Mouse (Mus musculus) CH12.LX (cell line): ENCODE measurements around the gene Mapkapk2. TPM values are rescaled to one million over a fixed set of nuclear protein-coding genes. Genes with fewer than 3 reads are reported as not detected.
A peak's percentile ranks its signal among the peaks of the same experiment; 100 is the strongest.

Experiments
- DNase-seq: peaks from one replicate; pipeline ENCODE4 v3.0.0-alpha.2; 2013; ENCODE audit errors: extremely low read depth
- H3K27ac ChIP-seq: 2 replicates; pipeline ENCODE4 v1.5.1; 2012; ENCODE audit warnings: low read depth, mild to moderate bottlenecking, control low read depth, moderate library complexity; ENCODE audit not compliant: insufficient read depth
- H3K27me3 ChIP-seq: replicated peaks from 2 replicates; pipeline ENCODE3; 2012; ENCODE audit warnings: inconsistent platforms
- H3K36me3 ChIP-seq, 2 experiments: replicated peaks in 1 of 2; 2 replicates each; pipeline versions ENCODE3 to v1.6.1; 2012; ENCODE audit warnings: inconsistent platforms in 1 of 2, low read length in 1 of 2, mild to moderate bottlenecking in 1 of 2, mixed read lengths in 1 of 2, moderate library complexity in 1 of 2; ENCODE audit not compliant: control insufficient read depth in 1 of 2, insufficient read depth in 1 of 2
- H3K4me1 ChIP-seq, 2 experiments: 2 replicates each; pipeline ENCODE4 v1.6.1; 2012; ENCODE audit warnings: inconsistent platforms in 1 of 2, moderate library complexity in 1 of 2; ENCODE audit not compliant: insufficient read depth in 2 of 2, control insufficient read depth in 1 of 2
- H3K4me2 ChIP-seq: 2 replicates; pipeline ENCODE4 v1.6.1; 2012; ENCODE audit warnings: low read depth, mild to moderate bottlenecking, control low read depth; ENCODE audit not compliant: poor library complexity, insufficient read depth, severe bottlenecking
- H3K4me3 ChIP-seq, 3 experiments: fragments of 150-350 bp in 1 of 3; sonication (generic) in 1 of 3; replicated peaks in 1 of 3; 2 replicates each; pipeline versions ENCODE3 to v1.5.1; 2011 to 2012; ENCODE audit warnings: low read depth in 2 of 3, low read length in 2 of 3, mild to moderate bottlenecking in 2 of 3, moderate library complexity in 2 of 3, control low read depth in 1 of 3, improper control_type of control experiment in 1 of 3, inconsistent platforms in 1 of 3, mixed read lengths in 1 of 3; ENCODE audit not compliant: poor library complexity in 1 of 3
- H3K79me2 ChIP-seq: replicated peaks from 2 replicates; pipeline ENCODE4 v1.6.1; 2012; ENCODE audit warnings: mild to moderate bottlenecking, moderate library complexity; ENCODE audit not compliant: control insufficient read depth, poor library complexity, insufficient read depth, severe bottlenecking; ENCODE audit errors: extremely low read depth
- H3K9ac ChIP-seq: 2 replicates; pipeline ENCODE4 v1.6.1; 2012; ENCODE audit warnings: low read depth, mild to moderate bottlenecking, control low read depth, moderate library complexity; ENCODE audit not compliant: insufficient read depth
- H3K9me3 ChIP-seq: replicated peaks from 2 replicates; pipeline ENCODE3; 2012; ENCODE audit warnings: low read length, inconsistent platforms, mixed read lengths
- BHLHE40 ChIP-seq: IDR thresholded peaks from 2 replicates; pipeline ENCODE4 v1.6.1; 2011; ENCODE audit warnings: mild to moderate bottlenecking, low read depth, low read length, improper control_type of control experiment
- CHD1 ChIP-seq: IDR thresholded peaks from 2 replicates; pipeline ENCODE4 v1.6.1; 2012; ENCODE audit warnings: low read depth, low read length, improper control_type of control experiment, inconsistent platforms
- CHD2 ChIP-seq: IDR thresholded peaks from 2 replicates; pipeline ENCODE4 v1.6.1; 2011; ENCODE audit warnings: low read length, improper control_type of control experiment
- CTCF ChIP-seq, 2 experiments: IDR thresholded peaks in 1 of 2; conservative IDR thresholded peaks in 1 of 2; 2 replicates each; pipeline ENCODE4 v1.5.1; 2011 to 2012; ENCODE audit warnings: low read depth in 2 of 2, low read length in 2 of 2, improper control_type of control experiment in 1 of 2, inconsistent platforms in 1 of 2, mild to moderate bottlenecking in 1 of 2, moderate library complexity in 1 of 2
- E2F4 ChIP-seq: IDR thresholded peaks from 2 replicates; pipeline ENCODE4 v1.6.1; 2011; ENCODE audit warnings: low read depth, low read length, improper control_type of control experiment; ENCODE audit not compliant: insufficient replicate concordance
- ELF1 ChIP-seq: IDR thresholded peaks from 2 replicates; pipeline ENCODE4 v1.6.1; 2014; ENCODE audit warnings: low read depth, mild to moderate bottlenecking, inconsistent platforms, low read length, improper control_type of control experiment
- EP300 ChIP-seq: IDR thresholded peaks from 2 replicates; pipeline ENCODE4 v1.6.1; 2011; ENCODE audit warnings: low read length, improper control_type of control experiment
- ETS1 ChIP-seq: conservative IDR thresholded peaks from 2 replicates; pipeline ENCODE4 v1.6.1; 2012; ENCODE audit warnings: low read depth, mild to moderate bottlenecking, inconsistent platforms, low read length, improper control_type of control experiment, moderate library complexity
- GABPA ChIP-seq: IDR thresholded peaks from 2 replicates; pipeline ENCODE4 v1.6.1; 2012; ENCODE audit warnings: low read depth, low read length, improper control_type of control experiment, inconsistent platforms; ENCODE audit not compliant: insufficient replicate concordance
- HCFC1 ChIP-seq: IDR thresholded peaks from 2 replicates; pipeline ENCODE4 v1.6.1; 2012; ENCODE audit warnings: low read depth, mild to moderate bottlenecking, inconsistent platforms, low read length, improper control_type of control experiment
- IRF4 ChIP-seq: IDR thresholded peaks from 2 replicates; pipeline ENCODE4 v1.6.1; 2014; ENCODE audit warnings: low read depth, mild to moderate bottlenecking, inconsistent platforms, low read length, improper control_type of control experiment
- JUN ChIP-seq: IDR thresholded peaks from 2 replicates; pipeline ENCODE4 v1.6.1; 2011; ENCODE audit warnings: low read depth, mild to moderate bottlenecking, low read length, improper control_type of control experiment, moderate library complexity; ENCODE audit not compliant: insufficient read depth
- JUND ChIP-seq: conservative IDR thresholded peaks from 2 replicates; pipeline ENCODE4 v1.6.1; 2011; ENCODE audit warnings: low read depth, low read length, improper control_type of control experiment
- KAT2A ChIP-seq: IDR thresholded peaks from 2 replicates; pipeline ENCODE4 v1.6.1; 2012; ENCODE audit warnings: low read length, improper control_type of control experiment, inconsistent platforms; ENCODE audit not compliant: insufficient replicate concordance
- MAFK ChIP-seq: IDR thresholded peaks from 2 replicates; pipeline ENCODE4 v1.6.1; 2011; ENCODE audit warnings: low read length, improper control_type of control experiment; ENCODE audit not compliant: insufficient replicate concordance
- MAX ChIP-seq: IDR thresholded peaks from 2 replicates; pipeline ENCODE4 v1.6.1; 2011; ENCODE audit warnings: low read length, improper control_type of control experiment
- MAZ ChIP-seq: IDR thresholded peaks from 2 replicates; pipeline ENCODE4 v1.6.1; 2012; ENCODE audit warnings: low read depth, mild to moderate bottlenecking, inconsistent platforms, low read length, improper control_type of control experiment, moderate library complexity
- MEF2A ChIP-seq: IDR thresholded peaks from 2 replicates; pipeline ENCODE4 v1.6.1; 2014; ENCODE audit warnings: low read depth, mild to moderate bottlenecking, inconsistent platforms, low read length, improper control_type of control experiment, borderline replicate concordance
- MXI1 ChIP-seq: IDR thresholded peaks from 2 replicates; pipeline ENCODE4 v1.6.1; 2011; ENCODE audit warnings: mild to moderate bottlenecking, low read depth, low read length, improper control_type of control experiment
- MYC ChIP-seq: IDR thresholded peaks from 2 replicates; pipeline ENCODE4 v1.6.1; 2011; ENCODE audit warnings: low read depth, mild to moderate bottlenecking, improper control_type of control experiment, low read length
- NELFE ChIP-seq: IDR thresholded peaks from 2 replicates; pipeline ENCODE4 v1.6.1; 2011; ENCODE audit warnings: low read depth, low read length, improper control_type of control experiment
- NRF1 ChIP-seq: IDR thresholded peaks from 2 replicates; pipeline ENCODE4 v1.6.1; 2014; ENCODE audit warnings: low read depth, mild to moderate bottlenecking, inconsistent platforms, low read length, improper control_type of control experiment, moderate library complexity
- PAX5 ChIP-seq: IDR thresholded peaks from 2 replicates; pipeline ENCODE4 v1.6.1; 2012; ENCODE audit warnings: low read length, inconsistent platforms, mixed read lengths
- POLR2A ChIP-seq: IDR thresholded peaks from 2 replicates; pipeline ENCODE4 v1.6.1; 2011; ENCODE audit warnings: low read depth, mild to moderate bottlenecking, improper control_type of control experiment, low read length
- POLR2AphosphoS2 ChIP-seq: IDR thresholded peaks from 2 replicates; pipeline ENCODE4 v1.6.1; 2011; ENCODE audit warnings: low read depth, low read length, improper control_type of control experiment
- RAD21 ChIP-seq: IDR thresholded peaks from 2 replicates; pipeline ENCODE4 v1.6.1; 2011; ENCODE audit warnings: low read depth, mild to moderate bottlenecking, low read length, improper control_type of control experiment, moderate library complexity
- RCOR1 ChIP-seq: conservative IDR thresholded peaks from 2 replicates; pipeline ENCODE4 v1.6.1; 2012; ENCODE audit warnings: low read depth, mild to moderate bottlenecking, inconsistent platforms, low read length, improper control_type of control experiment
- SIN3A ChIP-seq: IDR thresholded peaks from 2 replicates; pipeline ENCODE4 v1.6.1; 2012; ENCODE audit warnings: low read length, improper control_type of control experiment, inconsistent platforms
- SMC3 ChIP-seq: IDR thresholded peaks from 2 replicates; pipeline ENCODE4 v1.6.1; 2011; ENCODE audit warnings: low read depth, low read length, improper control_type of control experiment
- TBP ChIP-seq: conservative IDR thresholded peaks from 2 replicates; pipeline ENCODE4 v1.6.1; 2011; ENCODE audit warnings: low read depth, low read length, improper control_type of control experiment
- TCF12 ChIP-seq: IDR thresholded peaks from 2 replicates; pipeline ENCODE4 v1.6.1; 2014; ENCODE audit warnings: low read depth, mild to moderate bottlenecking, inconsistent platforms, low read length, improper control_type of control experiment
- UBTF ChIP-seq: IDR thresholded peaks from 2 replicates; pipeline ENCODE4 v1.6.1; 2012; ENCODE audit warnings: low read depth, mild to moderate bottlenecking, inconsistent platforms, low read length, improper control_type of control experiment, moderate library complexity
- USF1 ChIP-seq: IDR thresholded peaks from 2 replicates; pipeline ENCODE4 v1.6.1; 2014; ENCODE audit warnings: low read depth, mild to moderate bottlenecking, inconsistent platforms, low read length, improper control_type of control experiment
- USF2 ChIP-seq: conservative IDR thresholded peaks from 2 replicates; pipeline ENCODE4 v1.6.1; 2011; ENCODE audit warnings: low read depth, low read length, improper control_type of control experiment
- ZC3H11A ChIP-seq: IDR thresholded peaks from 2 replicates; pipeline ENCODE4 v1.6.1; 2012; ENCODE audit warnings: low read depth, mild to moderate bottlenecking, inconsistent platforms, low read length, improper control_type of control experiment
- ZMIZ1 ChIP-seq: IDR thresholded peaks from 2 replicates; pipeline ENCODE4 v1.6.1; 2012; ENCODE audit warnings: low read depth, mild to moderate bottlenecking, inconsistent platforms, low read length, improper control_type of control experiment
- ZNF384 ChIP-seq: IDR thresholded peaks from 2 replicates; pipeline ENCODE4 v1.6.1; 2012; ENCODE audit warnings: low read depth, low read length, improper control_type of control experiment, inconsistent platforms
- dilution Hi-C: fragments of 300-500 bp; cut with MboI; formaldehyde crosslinking; loops from 2 replicates; pipeline ENCODE4 v1.14.3; 2020; ENCODE audit warnings: low sequenced_read_pairs; ENCODE audit not compliant: extremely low pct_unique_long_range_greater_than_20kb, extremely low pct_ligation_motif_present
- in situ Hi-C: fragments of 300-500 bp; cut with MboI; formaldehyde crosslinking; loops from 3 replicates; pipeline ENCODE4 v1.14.3; 2019; ENCODE audit warnings: low sequenced_read_pairs, low pct_ligation_motif_present, low pct_unique_long_range_greater_than_20kb, mixed read lengths
- polyA plus RNA-seq: library from polyadenylated mRNA; unstranded; fragments of >175 nt; gene quantifications from 2 replicates; pipeline ENCODE4 v1.2.1, GENCODE M21; 2012; ENCODE audit warnings: low read depth; ENCODE audit not compliant: insufficient read length
- total RNA-seq, 2 experiments: library from RNA; depleted of rRNA; stranded (reverse); fragments of 300-350 nt in 1 of 2; fragments of >200 nt in 1 of 2; gene quantifications; 2 replicates each; pipeline ENCODE4 v1.2.3; 2012 to 2014

Mapkapk2 gene
- total and polyA plus RNA-seq, 3 experiments, result 55.0 to 63.5 (median 62.9) TPM

- peaks cover 4% of the 10 kb centered on the region for H3K27me3 ChIP-seq
- dilution Hi-C loops, result no loop called here
- peak; percentile 68; the same call in 1 of the 2 replicates for TF ChIP-seq MEF2A
- peak; percentile 93 for TF ChIP-seq TCF12
- TF ChIP-seq ZMIZ1, result no peak
- TF ChIP-seq EP300, result peak; percentile 96
- peak; percentile 73 for TF ChIP-seq USF2
- TF ChIP-seq POLR2A, result peak; percentile 22; the same call in 1 of the 2 replicates
- peak; percentile 78 for TF ChIP-seq MAX
- peak; percentile 81 for TF ChIP-seq ETS1
- TF ChIP-seq MXI1, result no peak; the same call in 1 of the 2 replicates
- TF ChIP-seq JUN, result no peak
- no peak for TF ChIP-seq ZC3H11A
- no peak for TF ChIP-seq MAFK
- TF ChIP-seq RCOR1, result peak; percentile 76
- TF ChIP-seq ELF1, result peak; percentile 60; the same call in 1 of the 2 replicates
- no peak for TF ChIP-seq CTCF (conservative IDR thresholded peaks at IDR 0.05 in 1 of 2, IDR thresholded peaks at IDR 0.05 in 1 of 2; ENCODE audit: low read depth in 2 of 2, low read length in 2 of 2)
- no peak for TF ChIP-seq ZNF384
- no peak for TF ChIP-seq HCFC1
- no peak for TF ChIP-seq TBP
- TF ChIP-seq SMC3, result no peak
- peak; percentile 94 for TF ChIP-seq IRF4
- TF ChIP-seq POLR2AphosphoS2, result no peak
- 0 out of 2 replicates have a peak, but pooled peaks have one; percentile 24 for TF ChIP-seq SIN3A
- TF ChIP-seq NELFE, result 0 out of 2 replicates have a peak, but pooled peaks have one; percentile 26
- no peak; the same call in 1 of the 2 replicates for TF ChIP-seq RAD21
- no peak for TF ChIP-seq CHD1
- TF ChIP-seq NRF1, result no peak
- no peak for TF ChIP-seq KAT2A
- TF ChIP-seq JUND, result no peak
- TF ChIP-seq USF1, result peak; percentile 78
- TF ChIP-seq MYC, result peak; percentile 25; the same call in 1 of the 2 replicates
- no peak; the same call in 1 of the 2 replicates for TF ChIP-seq BHLHE40
- peak; percentile 51 for TF ChIP-seq CHD2
- 0 out of 2 replicates have a peak, but pooled peaks have one; percentile 20 for TF ChIP-seq MAZ
- no peak for TF ChIP-seq E2F4
- TF ChIP-seq UBTF, result no peak
- no peak for TF ChIP-seq PAX5
- no peak for TF ChIP-seq GABPA
- TF ChIP-seq, all 38 proteins: peak for 16
- Histone ChIP-seq H3K27ac (peak overlapping the region; percentile 33; the same call in 1 of the 2 replicates), H3K4me1 (peaks cover 12 to 40% of the 10 kb centered on the region in 2 experiments), H3K9me3 (peaks cover 4% of the 10 kb centered on the region), H3K4me2 (peak overlapping the region; percentile 72), H3K79me2 (no peaks in the 10 kb centered on the region), H3K9ac (peak overlapping the region; percentile 8; the same call in 1 of the 2 replicates), H3K36me3 (no peaks in the 10 kb centered on the region), H3K4me3 (peak overlapping the region in 1 of 3 experiments; percentile 1)
- DNase-seq, result peak; percentile 51
- in situ Hi-C loops, result no loop called here
These were observed 6.3 kb upstream of the Mapkapk2 start for GRCm38 (mm10) chr1:131103776-131104424.
